Mouse (Mus musculus): ENCODE data around the gene Mpzl1. TPM values are rescaled to one million over a fixed set of nuclear protein-coding genes. Genes with fewer than 3 reads are reported as not detected.
A peak's percentile ranks its signal among the peaks of the same experiment; 100 is the strongest.

The Mpzl1 gene
- total RNA-seq, 2 experiments from 2014 or later, result 0.33 to 4.1 TPM

- ATAC-seq (replicated peaks; ENCODE audit: poor library complexity), result no peak
Observed at GRCm38 (mm10) chr1:165585389-165586104, 48.8 kb downstream of the Mpzl1 start.

DNA sequence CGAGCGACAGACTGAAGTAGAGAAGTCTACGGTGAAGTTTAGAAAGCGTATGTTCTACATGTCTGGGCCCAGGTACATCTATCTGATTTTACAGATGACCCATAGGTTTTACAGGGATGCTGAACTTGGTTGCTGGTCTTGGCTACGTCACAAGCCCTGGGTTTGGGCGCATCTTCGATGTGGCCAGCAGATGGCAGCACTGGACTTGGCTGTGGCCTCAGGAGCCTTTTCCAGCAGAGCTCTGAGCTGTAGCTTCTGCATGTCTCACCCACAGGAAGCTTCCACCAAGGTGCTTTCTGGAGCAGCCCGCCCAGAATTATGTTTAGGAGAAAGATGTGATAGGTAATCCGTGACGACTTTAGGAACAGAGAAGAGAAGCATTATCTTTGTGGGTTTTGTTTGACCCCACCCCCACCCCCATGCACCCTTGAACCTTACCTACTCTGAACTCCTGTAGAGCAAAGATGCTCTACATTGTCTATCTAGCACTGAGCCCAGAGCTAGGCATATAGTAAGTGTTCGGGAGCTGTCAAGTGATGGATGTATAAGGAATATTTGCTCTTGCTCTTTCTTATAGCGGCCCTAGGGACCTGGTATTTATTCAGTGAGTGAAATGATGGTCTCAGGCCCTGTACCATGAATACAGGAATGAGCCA lies 50.7 kb downstream of the Mpzl1 start:
- peak; percentile 99 for ATAC-seq (replicated peaks; ENCODE audit: poor library complexity)

DNA sequence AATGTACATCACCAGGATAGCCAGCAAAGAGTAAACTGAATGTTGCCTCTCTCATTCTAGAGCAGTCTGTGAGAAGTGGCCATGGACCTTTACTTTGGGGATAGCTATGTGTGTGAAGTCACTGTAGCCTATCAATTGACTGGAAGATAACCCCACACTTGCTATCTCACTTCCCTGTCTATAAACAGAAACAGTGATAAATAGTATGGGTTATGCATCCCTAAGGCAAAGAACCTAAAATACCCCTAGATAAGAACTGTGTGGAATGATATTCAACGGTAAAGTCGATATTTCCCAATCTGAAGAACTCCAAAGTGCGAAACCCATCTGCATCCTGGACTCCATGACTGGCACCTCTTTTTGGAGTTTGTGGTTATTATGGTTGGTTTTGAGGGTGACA lies 53.1 kb downstream of the Mpzl1 start:
- ATAC-seq (replicated peaks; ENCODE audit: poor library complexity), result no peak

DNA sequence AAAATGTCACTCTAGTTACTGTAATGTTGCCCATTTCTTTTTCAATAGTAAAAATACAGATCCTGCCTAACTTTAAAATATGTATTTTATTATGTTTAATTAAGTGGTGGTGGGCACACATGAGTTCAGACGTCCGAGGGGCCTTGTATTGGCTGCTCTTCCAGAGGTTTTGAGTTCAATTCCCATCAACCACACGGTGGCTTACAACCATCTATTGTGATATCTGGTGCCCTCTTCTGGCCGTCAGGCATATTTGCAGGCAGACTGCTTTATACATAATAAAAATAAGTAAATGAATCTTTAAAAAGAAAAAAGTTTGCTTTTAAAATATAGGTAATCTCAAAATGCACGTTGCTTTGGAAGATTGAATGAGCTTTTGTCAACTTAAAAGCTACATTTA lies 55.0 kb downstream of the Mpzl1 start:
- ATAC-seq (replicated peaks; ENCODE audit: poor library complexity), result peak; percentile 37; the same call in 1 of the 2 replicates

DNA sequence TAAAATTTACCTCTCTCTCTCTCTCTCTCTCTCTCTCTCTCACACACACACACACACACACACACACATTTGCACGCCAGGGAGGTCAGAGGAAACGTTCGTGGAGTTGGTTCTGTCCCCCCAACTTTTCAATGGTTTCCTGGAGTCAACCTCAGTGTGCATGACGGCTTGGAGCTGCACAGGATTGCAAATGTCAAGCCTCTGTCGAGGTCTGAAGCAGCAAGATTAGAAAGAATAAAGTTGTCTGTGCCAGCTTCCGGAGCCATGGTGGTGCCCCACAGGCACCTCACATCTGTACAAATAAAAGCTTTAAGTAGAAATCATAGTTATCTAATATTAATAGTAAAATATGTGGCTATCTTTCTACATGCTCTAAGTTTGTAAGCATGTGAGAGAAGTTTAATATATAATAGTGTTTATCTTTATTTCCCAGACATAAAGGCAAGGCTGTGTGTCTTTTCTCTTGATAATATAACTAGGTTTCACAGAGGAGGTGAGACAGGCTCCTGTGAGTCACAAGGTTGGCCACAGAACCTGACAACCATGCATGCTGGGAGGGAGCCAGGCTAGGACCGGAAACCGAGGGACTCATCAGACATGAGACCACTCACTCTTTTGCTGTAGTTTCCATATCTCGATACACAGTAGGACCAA lies 57.8 kb downstream of the Mpzl1 start:
- ATAC-seq (replicated peaks; ENCODE audit: poor library complexity), result peak; percentile 62

DNA sequence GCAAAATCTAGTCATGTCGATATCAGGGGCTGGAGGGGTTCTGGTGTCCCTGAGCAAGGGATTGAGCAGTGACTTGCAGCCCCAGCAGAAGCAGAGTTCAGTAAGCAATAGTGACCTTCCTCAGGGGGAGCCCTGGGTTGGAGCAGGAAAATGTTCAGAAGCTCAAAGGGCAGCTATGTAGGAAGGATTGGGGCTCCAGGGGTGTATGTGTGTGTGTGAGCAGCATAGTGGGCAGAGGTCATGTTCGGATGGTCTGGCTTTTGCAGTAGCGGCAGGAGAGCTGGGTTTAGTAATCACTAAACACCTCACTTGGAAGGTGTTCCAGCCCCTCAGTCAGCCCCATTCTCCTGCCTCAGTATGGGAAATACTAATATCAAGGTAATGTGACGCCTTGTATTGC lies 58.3 kb downstream of the Mpzl1 start:
- no peak for ATAC-seq (replicated peaks; ENCODE audit: poor library complexity)

GRCm38 (mm10) chr1:165567466-165567865 lies 66.9 kb downstream of the Mpzl1 start:
- ATAC-seq (replicated peaks; ENCODE audit: poor library complexity), result no peak

- no peak for ATAC-seq (replicated peaks; ENCODE audit: poor library complexity)
Observed at GRCm38 (mm10) chr1:165565283-165565682, 69.1 kb downstream of the Mpzl1 start.

DNA sequence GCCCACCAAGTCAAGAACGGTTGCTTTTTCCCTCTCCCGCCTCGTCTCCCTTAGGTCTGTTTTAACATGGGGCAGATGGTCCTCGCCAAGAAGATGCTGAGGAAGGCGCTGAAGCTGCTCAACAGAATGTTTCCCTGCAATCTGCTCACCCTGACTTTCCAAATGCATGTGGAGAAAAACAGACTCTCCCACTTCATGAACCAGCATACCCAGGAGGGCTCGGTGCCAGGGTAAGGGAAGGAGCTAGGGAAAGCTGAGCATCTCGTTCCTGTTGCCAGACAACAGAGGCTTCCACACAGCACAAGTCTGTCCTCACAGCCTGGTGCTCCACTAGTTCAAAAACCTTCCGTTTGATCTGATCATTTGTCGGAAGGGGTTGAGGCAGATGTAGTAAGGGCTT lies 75.3 kb downstream of the Mpzl1 start:
- ATAC-seq (replicated peaks; ENCODE audit: poor library complexity), result no peak

GRCm38 (mm10) chr1:165556711-165557110 lies 77.6 kb downstream of the Mpzl1 start:
- no peak for ATAC-seq (replicated peaks; ENCODE audit: poor library complexity)

Other genes with a start within 250 kb of the Mpzl1 start
- 8.5 and 12.9 TPM in 2 replicates for gene Dcaf6, start 174.1 kb downstream of the Mpzl1 start, total RNA-seq (2015)
- gene Dcaf6, start 174.1 kb downstream of the Mpzl1 start, total RNA-seq (2017), result 8.9 and 11.1 TPM in 2 replicates
- gene Mpc2, start 173.9 kb downstream of the Mpzl1 start, total RNA-seq (2015), result 120 and 125 TPM in 2 replicates
- gene Mpc2, start 173.9 kb downstream of the Mpzl1 start, total RNA-seq (2017), result 78.8 and 95.0 TPM in 2 replicates
- gene Adcy10, start 149.4 kb downstream of the Mpzl1 start, total RNA-seq (2015), result not detected in 2 replicates
- gene Adcy10, start 149.4 kb downstream of the Mpzl1 start, total RNA-seq (2017), result 0.08 TPM in 1 of 2 replicates, not detected in the other
- 48.8 and 48.9 TPM in 2 replicates for gene Rcsd1, start 75.2 kb upstream of the Mpzl1 start, total RNA-seq (2015)
- 110 and 111 TPM in 2 replicates for gene Rcsd1, start 75.2 kb upstream of the Mpzl1 start, total RNA-seq (2017)
- 261 and 284 TPM in 2 replicates for gene Creg1, start 129.2 kb upstream of the Mpzl1 start, total RNA-seq (2015)
- gene Creg1, start 129.2 kb upstream of the Mpzl1 start, total RNA-seq (2017), result 96.7 and 120 TPM in 2 replicates
- gene Cd247, start 154.1 kb upstream of the Mpzl1 start, total RNA-seq (2015), result 0.12 TPM in 1 of 2 replicates, not detected in the other
- gene Cd247, start 154.1 kb upstream of the Mpzl1 start, total RNA-seq (2017), result 0.29 and 1.2 TPM in 2 replicates